19 mouse cellular contexts compared by ENCODE assay signal in genomic region chr5:114656305-114656704, GRCm38 (mm10).
"Had no signal": no experiment of that assay in that cellular context is flagged by ENCODE, and none has a peak within 500 bp of the region (broad histone marks: within the 10 kb centered on the region; RNA-seq: fewer than 3 reads in every experiment).

No protein-coding gene starts in this region.

- H3K4me2 ChIP-seq: intestine, embryonic 15.5 days; liver, embryonic 11.5 days; lung, embryonic 14.5 days; midbrain, embryonic 12.5 days; midbrain, embryonic 15.5 days; neural tube, embryonic 12.5 days; neural tube, embryonic 15.5 days had no signal

- ATAC-seq: intestine, embryonic 15.5 days; liver, postnatal 0 days; lung, postnatal 0 days; midbrain, embryonic 15.5 days had no signal

- H3K27ac ChIP-seq: intestine, embryonic 15.5 days; liver, embryonic 14.5 days; macrophage; midbrain, embryonic 12.5 days; midbrain, embryonic 15.5 days; neural tube, embryonic 12.5 days; neural tube, embryonic 15.5 days; stomach, postnatal 0 days had no signal

- H3K4me3 ChIP-seq: intestine, embryonic 15.5 days; midbrain, embryonic 12.5 days; midbrain, embryonic 15.5 days; neural tube, embryonic 12.5 days; neural tube, embryonic 15.5 days had no signal

- H3K9ac ChIP-seq: intestine, embryonic 15.5 days; liver, embryonic 14.5 days; liver, postnatal 0 days; lung, embryonic 14.5 days; midbrain, embryonic 12.5 days; midbrain, embryonic 15.5 days; neural tube, embryonic 12.5 days; neural tube, embryonic 15.5 days had no signal

- DNase-seq: left cerebral cortex, postnatal 4 days; liver, postnatal 0 days; lung, embryonic 14.5 days; right cerebral cortex, adult 18-20 months; right cerebral cortex, postnatal 14 days; right cerebral cortex, postnatal 4 days; thymus, adult 2 months; thymus, postnatal 14 days; thymus, postnatal 4 days had no signal

- H3K36me3 ChIP-seq: intestine, embryonic 15.5 days; midbrain, embryonic 12.5 days; midbrain, embryonic 15.5 days; neural tube, embryonic 12.5 days; neural tube, embryonic 15.5 days had no signal

- H3K9me3 ChIP-seq: intestine, embryonic 15.5 days; midbrain, embryonic 12.5 days; midbrain, embryonic 15.5 days; neural tube, embryonic 12.5 days; neural tube, embryonic 15.5 days had no signal
